Mouse (Mus musculus): ENCODE results near the gene Taf5l. TPM values are rescaled to one million over a fixed set of nuclear protein-coding genes. Genes with fewer than 3 reads are reported as not detected.

Gene Taf5l
- polyA plus RNA-seq, 1 experiment from 2014 or later = 28.5 TPM

MicroRNA genes within 50 kb of the gene (microRNA counts, 519-probe panel; counts per million panel counts)
- 322 counts per million, percentile 70 among the panel's probes with 10 or more counts for microRNA mmu-miR-1967

Small RNA genes within 50 kb of the gene (microRNA-seq; reads per million reads assigned to microRNA genes)
- gene Mir1967 = not detected

Other genes with a start within 250 kb of the Taf5l start
- 31.7 and 34.7 TPM in 2 replicates for gene Rab4a, start 215.4 kb downstream of the Taf5l start, polyA plus RNA-seq (2014; fragmentation: Nextera tagmentation; extraction: Ambion mirVana)
- gene Ccsap, start 161.2 kb downstream of the Taf5l start, polyA plus RNA-seq (2014; fragmentation: Nextera tagmentation; extraction: Ambion mirVana) = 2.9 and 3.7 TPM in 2 replicates
- 236 and 241 TPM in 2 replicates for gene Acta1, start 126.6 kb downstream of the Taf5l start, polyA plus RNA-seq (2014; fragmentation: Nextera tagmentation; extraction: Ambion mirVana)
- 24.2 and 24.9 TPM in 2 replicates for gene Nup133, start 72.1 kb downstream of the Taf5l start, polyA plus RNA-seq (2014; fragmentation: Nextera tagmentation; extraction: Ambion mirVana)
- gene Abcb10, start 38.3 kb downstream of the Taf5l start, polyA plus RNA-seq (2014; fragmentation: Nextera tagmentation; extraction: Ambion mirVana) = 21.5 and 21.9 TPM in 2 replicates
- gene Urb2, start 111 bp upstream of the Taf5l start, polyA plus RNA-seq (2014; fragmentation: Nextera tagmentation; extraction: Ambion mirVana) = 4.3 and 4.4 TPM in 2 replicates
- gene Galnt2, start 210.0 kb upstream of the Taf5l start, polyA plus RNA-seq (2014; fragmentation: Nextera tagmentation; extraction: Ambion mirVana) = 58.5 and 60.5 TPM in 2 replicates

Data from heart, embryonic 14.5 days (tissue).